Mouse (Mus musculus): ENCODE measurements around the gene Rtkn.

Gene Rtkn

DNA sequence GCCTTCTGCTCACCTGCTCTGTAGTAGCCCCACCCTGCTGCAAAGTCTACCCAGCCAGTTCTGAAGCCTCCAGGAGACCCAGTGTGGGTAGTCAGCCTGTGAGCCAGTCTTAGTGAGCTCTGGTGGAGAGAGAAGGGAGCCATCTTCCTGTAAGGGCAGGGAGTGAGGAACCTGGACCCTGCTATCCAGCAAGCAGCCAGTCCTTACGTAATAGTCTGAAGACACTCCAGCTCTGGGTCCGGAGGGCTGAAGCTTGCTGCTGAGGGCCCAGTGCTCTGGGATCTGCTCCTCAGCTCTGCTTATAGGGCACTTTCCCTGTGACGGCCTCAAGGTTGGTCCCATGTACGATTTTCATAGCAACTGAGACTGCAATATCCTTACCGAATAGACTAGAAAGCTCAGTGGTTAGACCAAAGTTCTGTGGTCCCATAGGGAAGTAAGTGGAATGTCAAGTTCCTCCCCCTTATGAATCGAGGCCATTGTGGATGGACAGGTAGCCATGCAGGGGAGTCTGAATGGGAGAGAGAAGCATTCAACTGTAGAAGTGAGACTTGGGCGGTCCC is at the start of gene Rtkn:
Gene Rtkn, plus strand, starts transcription at position 513 of the 563 bp plus-strand sequence.
- peak; percentile 77 for DNase-seq

DNA sequence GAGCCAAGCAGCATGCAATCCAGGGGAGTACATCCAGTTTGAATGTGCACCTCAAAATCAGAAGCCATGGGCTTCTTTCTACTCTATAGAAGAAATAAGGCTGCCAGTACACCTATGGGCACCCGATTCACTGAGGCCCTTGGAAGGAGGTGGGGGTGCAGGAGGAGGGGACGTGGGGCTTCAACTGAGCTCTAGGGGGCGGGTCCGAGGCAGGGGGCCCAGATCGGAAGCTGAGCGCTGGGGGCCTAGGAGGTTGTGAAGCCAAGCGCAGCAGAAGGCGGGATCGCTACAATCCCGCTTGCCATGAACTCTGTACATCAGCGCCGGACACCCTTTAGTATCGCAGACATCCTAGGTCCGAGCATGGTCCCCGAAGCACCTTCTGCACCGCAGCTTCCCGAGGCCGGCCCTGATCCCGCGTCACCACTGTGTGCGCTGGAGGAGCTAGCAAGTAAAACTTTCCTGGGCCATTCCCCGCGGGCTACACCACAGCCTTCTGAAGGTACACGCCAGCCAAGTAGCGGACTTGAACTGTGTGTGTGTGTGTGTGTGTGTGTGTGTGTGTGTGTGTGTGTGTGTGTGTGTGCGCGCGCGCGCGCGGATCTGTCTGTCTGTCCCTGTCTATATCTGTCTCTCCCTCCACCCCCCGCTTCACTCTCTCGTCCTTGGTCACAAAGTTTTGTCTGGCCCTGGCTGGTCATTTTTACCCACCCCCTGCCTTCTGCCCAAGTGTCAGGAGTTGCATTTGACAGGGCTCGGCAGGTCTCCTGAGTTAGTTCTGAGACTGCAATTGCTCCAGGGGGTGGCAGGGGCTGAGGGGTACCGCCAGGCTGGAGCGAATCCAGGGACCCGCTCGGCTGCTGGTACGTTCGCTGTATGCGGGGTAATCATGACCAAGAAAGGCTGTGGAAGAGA is 48.9 kb upstream of the Rtkn start, which contains the start of gene Lbx2:
Gene Lbx2, plus strand, starts transcription at position 247 of the 915 bp plus-strand sequence.
- DNase-seq: no peak

DNA sequence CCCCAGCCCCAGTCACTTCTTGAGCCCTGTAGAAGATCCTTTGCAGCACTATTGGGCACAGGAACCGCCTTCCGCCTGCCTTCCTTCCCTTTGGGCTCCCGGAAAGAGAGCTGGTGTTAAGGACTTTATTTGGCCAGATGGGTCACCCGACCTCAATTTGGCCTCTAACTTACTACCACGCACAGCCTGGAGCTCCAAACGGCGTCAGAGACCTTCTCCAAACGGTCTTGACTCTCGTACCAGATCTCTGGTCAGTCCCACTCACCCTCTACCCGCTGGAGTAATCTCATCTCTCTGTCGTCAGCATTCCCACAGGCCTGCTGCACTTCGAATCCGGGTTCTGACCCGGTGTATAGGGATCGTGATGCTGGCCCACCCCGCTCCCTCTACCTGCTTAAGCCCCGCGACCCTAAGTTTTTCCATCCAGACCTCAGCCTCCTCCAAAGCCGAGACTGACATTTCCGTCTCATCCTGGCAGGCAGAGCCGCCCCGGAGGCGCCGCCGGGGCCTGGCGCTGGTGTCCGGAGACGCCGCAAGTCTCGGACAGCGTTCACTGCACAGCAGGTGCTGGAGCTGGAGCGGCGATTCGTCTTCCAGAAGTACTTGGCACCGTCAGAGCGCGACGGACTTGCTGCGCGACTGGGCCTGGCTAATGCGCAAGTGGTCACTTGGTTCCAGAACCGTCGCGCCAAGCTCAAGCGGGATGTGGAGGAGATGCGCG is 47.9 kb upstream of the Rtkn start:
- DNase-seq: no peak

- no peak for DNase-seq
Observed at GRCm38 (mm10) chr6:83087926-83088260, 47.4 kb upstream of the Rtkn start.

- DNase-seq: no peak
Observed at GRCm38 (mm10) chr6:83092416-83093127, 42.7 kb upstream of the Rtkn start.

DNA sequence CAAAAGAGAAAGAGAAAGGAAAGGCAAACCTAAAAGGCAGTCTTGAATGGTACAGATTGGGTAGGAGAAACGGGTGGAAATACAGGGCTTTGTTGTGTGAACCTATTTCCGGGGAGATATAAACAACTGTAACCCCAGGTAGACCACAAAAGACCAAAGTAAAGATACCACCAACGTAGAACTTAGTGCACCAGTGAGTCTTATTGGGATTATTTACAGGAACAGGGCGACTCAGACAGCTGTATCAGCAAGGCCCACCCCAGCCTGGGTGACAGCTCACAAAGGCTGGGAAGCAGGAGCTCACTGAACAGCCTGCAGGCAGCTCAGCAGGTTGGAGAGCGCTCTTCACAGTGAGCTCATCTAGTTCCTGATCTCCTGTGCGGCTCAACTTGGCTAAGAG is 39.3 kb upstream of the Rtkn start:
- DNase-seq: no peak

GRCm38 (mm10) chr6:83098411-83098810 is 36.9 kb upstream of the Rtkn start:
- DNase-seq: peak; percentile 70

DNA sequence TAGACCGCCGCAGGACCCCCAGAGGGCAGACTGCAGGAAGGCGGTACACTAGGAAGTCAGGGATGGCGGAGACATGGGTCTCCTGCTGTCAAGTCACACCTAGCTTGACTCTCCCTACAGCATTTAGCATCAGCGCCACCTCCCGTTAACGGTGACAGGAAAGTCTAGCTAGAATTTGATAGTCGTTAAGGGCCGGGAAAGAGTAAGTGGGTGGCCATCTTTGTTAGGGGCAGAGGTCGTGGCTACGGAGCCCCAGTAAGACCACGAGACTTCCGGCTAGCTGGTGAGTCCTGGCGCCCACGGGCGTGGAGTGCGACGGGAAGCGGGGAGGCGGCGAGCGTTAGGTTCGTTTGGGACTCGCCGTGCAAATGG is 34.0 kb upstream of the Rtkn start, which contains the start of the genes Ccdc142 and Gm42688:
Gene Ccdc142, plus strand, starts transcription at position 286 of the 372 bp plus-strand sequence.
Gene Gm42688, plus strand, starts transcription at position 302 of the 372 bp plus-strand sequence.
- DNase-seq: peak; percentile 94

GRCm38 (mm10) chr6:83101688-83102556 is 33.3 kb upstream of the Rtkn start:
- peak; percentile 58 for DNase-seq

DNA sequence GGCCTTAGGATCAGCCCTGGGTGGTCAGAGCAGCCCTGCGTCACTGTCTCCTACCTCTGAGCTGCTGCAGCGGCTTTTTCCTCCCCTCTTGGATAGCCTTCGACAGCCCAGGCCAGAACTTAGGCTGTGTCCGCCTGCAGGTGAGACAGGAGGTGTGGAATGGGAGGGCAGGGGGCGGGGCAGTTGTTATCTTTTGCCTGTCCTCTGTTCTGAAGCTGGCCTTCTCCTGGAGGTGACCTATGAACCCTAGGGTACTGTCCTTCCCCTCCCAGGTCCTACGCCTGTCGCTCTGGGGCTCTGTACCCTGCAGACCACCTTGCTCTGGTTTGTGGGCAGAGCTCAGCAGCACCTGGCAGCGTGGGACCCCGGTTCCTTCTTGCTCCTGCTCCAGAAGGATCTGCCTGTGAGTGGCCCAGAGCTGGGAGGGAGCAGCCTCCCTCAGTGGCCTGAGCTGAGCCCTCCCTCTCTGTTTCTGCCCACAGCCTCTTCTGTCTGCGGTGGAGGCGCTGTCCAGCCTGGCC is 32.1 kb upstream of the Rtkn start:
- peak; percentile 26 for DNase-seq

- DNase-seq: no peak
Observed at GRCm38 (mm10) chr6:83104158-83104557, 31.1 kb upstream of the Rtkn start.

GRCm38 (mm10) chr6:83107566-83108400 is 27.5 kb upstream of the Rtkn start:
- peak; percentile 71 for DNase-seq

- peak; percentile 79 for DNase-seq
Observed at GRCm38 (mm10) chr6:83108762-83109668, 26.2 kb upstream of the Rtkn start, which contains the start of gene Mrpl53. Mrpl53 (plus strand) TSS chr6:83109040.

DNA sequence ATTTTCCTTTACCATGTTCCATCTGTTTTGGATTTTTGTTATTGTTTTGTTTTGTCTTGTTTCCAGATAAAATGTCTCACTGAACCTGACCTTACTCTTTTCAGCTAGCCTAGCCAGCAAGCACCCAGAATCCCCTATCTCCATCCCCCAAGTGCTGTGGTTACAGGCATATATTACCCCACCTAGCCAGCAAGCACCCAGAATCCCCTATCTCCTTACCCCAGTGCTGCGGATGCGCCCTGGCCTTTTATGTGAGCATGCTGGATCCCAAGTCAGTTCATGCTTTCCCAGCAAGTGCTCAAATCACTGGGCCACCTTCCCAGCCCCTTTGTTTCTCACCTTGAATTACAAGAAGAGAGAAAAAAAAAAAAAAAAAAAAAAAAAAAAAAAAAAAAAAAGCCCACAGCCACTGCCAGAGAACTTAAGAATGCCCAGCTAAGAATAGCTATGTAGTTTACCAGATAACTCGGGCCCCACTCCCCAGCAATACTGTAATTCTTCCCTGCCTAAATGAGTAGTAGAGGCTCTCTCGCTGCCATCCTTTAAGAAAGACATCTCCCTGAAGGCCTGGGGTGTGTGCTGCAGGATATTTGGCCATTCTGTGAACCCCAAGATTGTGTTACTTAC is 23.6 kb upstream of the Rtkn start:
- no peak for DNase-seq

DNA sequence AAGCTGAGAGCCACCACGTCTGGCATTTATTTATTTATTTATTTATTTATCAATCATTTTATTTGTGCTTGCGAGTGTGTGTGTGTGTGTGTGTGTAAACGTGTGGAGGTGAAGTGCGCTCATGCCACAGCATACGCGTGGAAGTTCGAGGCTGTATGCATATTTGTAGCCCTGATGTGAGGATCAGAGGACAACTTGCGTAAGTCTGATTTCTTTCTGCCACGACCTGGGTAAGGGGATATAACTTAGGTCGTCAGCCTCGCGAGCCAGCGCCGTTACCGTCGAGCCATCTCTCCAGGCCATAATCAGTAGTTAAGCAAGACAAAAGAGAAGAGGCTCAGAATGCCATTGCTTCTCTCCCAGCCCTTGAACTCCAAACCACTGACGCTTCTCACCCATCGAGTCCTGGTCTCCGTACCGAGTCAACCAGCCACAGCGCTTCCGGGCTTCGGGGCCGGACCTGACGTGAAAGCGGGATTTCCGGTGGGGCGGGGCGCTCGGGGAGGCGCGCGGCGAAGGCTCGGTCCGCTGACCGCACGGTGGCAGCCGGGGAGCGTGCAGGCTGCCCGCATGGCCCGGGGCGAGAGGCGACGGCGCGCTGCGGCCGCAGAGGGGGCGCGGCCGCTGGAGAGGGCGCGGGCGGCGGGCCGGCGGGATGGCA is 20.1 kb upstream of the Rtkn start, which contains the start of gene Mogs:
Gene Mogs, plus strand, starts transcription at position 486 of the 661 bp plus-strand sequence.
- peak; percentile 90 for DNase-seq

- DNase-seq: no peak
Observed at GRCm38 (mm10) chr6:83115682-83116372, 19.4 kb upstream of the Rtkn start.

GRCm38 (mm10) chr6:83116373-83117164 is 18.7 kb upstream of the Rtkn start:
- no peak for DNase-seq
